Mouse (Mus musculus) left cerebral cortex, adult 8-10 months (tissue): Measurements from ENCODE around the gene Zfp418. TPM values are rescaled to one million over a fixed set of nuclear protein-coding genes. Genes with fewer than 3 reads are reported as not detected.
"Not testable (repeated sequence)": the region's sequence is repeated elsewhere in the genome, so short reads cannot be mapped to it uniquely, and the experiment has no call there.

ENCODE experiments used
- DNase-seq, 2 experiments: peaks; one replicate each; pipeline ENCODE4 v3.0.0; 2022; ENCODE audit warnings: low spot score in 2 of 2
- total RNA-seq, 4 experiments: library from RNA; stranded (reverse); gene quantifications; 2 replicates each; pipeline ENCODE4 v1.2.4; 2022

Zfp418 gene
- 1 to 10 TPM; 7.3 to 8.4 (median 7.7) TPM for total RNA-seq

- peak; percentile 40 to 66 for DNase-seq
Measured at GRCm38 (mm10) chr7:7171227-7172147, at the start of gene Zfp418. TSS of gene Zfp418 (plus strand) at chr7:7171330.

DNA sequence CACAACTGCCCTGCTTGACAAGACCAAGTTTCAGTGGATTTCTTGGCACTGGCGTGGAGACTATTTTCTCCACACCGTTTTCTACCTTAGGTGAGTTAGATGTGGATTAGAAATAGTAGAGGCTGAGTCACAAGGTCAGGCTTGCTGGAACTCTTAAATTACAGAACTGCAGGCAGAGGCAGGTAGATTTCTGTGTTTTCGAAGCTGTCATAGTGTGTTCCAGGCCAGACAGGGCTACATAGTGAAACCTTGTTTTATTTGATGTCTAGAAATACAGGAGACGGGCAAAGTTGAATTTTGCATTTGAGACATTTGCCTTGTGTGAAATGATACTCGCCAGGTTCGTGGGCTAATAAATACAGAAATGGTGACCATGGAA lies 49.5 kb upstream of the Zfp418 start:
- DNase-seq, result no peak

GRCm38 (mm10) chr7:7130491-7131124 lies 40.5 kb upstream of the Zfp418 start:
- not testable (repeated sequence) for DNase-seq

GRCm38 (mm10) chr7:7132751-7133150 lies 38.4 kb upstream of the Zfp418 start:
- DNase-seq, result no peak

GRCm38 (mm10) chr7:7136379-7136866 lies 34.7 kb upstream of the Zfp418 start, which contains the start of gene Zfp773:
TSS of gene Zfp773 (minus strand) at chr7:7136755.
- peak; percentile 34 to 35 for DNase-seq

- no peak for DNase-seq
Measured at GRCm38 (mm10) chr7:7144215-7144614, 26.9 kb upstream of the Zfp418 start.

- DNase-seq, result no peak
Measured at GRCm38 (mm10) chr7:7145991-7146608, 25.0 kb upstream of the Zfp418 start.

GRCm38 (mm10) chr7:7185897-7186296 lies 14.8 kb downstream of the Zfp418 start:
- DNase-seq, result no peak

GRCm38 (mm10) chr7:7187417-7188190 lies 16.5 kb downstream of the Zfp418 start:
- DNase-seq, result no peak

DNA sequence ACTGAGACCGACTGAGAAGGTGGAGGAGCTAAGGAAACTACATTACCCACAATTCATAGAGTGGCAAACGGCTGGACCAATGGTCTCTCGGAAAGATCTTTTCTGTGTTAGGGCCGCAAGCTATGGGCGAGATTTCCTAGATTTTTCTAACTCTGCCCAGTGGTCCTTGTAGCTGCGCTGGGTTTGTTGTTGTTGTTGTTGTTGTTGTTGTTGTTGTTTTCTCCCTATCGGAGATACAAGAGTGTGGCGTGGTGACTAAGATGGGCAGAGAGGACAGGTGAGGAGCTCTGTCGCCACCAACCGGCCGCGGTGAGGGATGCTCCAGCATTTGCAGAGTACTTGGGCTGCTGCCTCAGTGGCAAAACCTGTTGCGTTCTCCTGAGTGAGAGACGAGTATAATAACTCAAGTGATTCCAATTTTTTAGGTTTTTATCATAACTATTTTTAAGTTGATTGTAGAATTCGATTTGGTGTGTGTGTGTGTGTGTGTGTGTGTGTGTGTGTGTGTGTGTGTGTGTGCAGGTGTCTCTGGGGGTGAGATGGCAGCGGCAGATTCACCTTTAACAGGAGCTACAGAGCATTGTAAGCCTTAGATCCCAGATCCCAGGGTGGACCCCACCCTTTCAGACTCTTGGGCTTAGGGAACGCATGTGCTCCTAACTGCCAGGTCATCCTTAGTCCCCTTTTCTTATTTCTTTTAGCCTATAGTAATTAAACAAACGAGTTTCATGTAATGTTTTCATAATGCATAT lies 17.2 kb downstream of the Zfp418 start:
- peak; percentile 72 to 73 for DNase-seq

- peak; percentile 26 to 32 for DNase-seq
Measured at GRCm38 (mm10) chr7:7209313-7210151, 38.4 kb downstream of the Zfp418 start, which contains the start of gene Zfp772. TSS of gene Zfp772 (minus strand) at chr7:7209998.

Other genes with a start within 250 kb of the Zfp418 start
- under 1 TPM in 1 of 4 experiments, not detected in 3; 0.62 TPM for gene Aurkc, start 176.0 kb upstream of the Zfp418 start, total RNA-seq
- gene Zfp954, start 49.8 kb upstream of the Zfp418 start, total RNA-seq, result 10 to 100 TPM; 11.7 to 13.3 (median 12.4) TPM
- 1 to 10 TPM; 1.3 to 2.5 (median 1.6) TPM for gene Zfp773, start 34.6 kb upstream of the Zfp418 start, total RNA-seq
- 1 to 10 TPM; 7.3 to 9.0 (median 8.1) TPM for gene Zfp772, start 38.7 kb downstream of the Zfp418 start, total RNA-seq
- 1 to 10 TPM; 1.1 to 2.5 (median 1.8) TPM for gene Vmn2r29, start 76.0 kb downstream of the Zfp418 start, total RNA-seq
- 10 to 100 TPM in 2 of 4 experiments, 1 to 10 TPM in 2; 8.7 to 14.7 (median 9.6) TPM for gene Gm45844, start 107.0 kb downstream of the Zfp418 start, total RNA-seq
- gene Clcn4, start 129.5 kb downstream of the Zfp418 start, total RNA-seq, result 100 to 1,000 TPM; 125 to 134 (median 129) TPM
- gene Vmn2r30, start 166.3 kb downstream of the Zfp418 start, total RNA-seq, result under 1 TPM in 2 of 4 experiments, not detected in 2; 0.06 to 0.07 TPM
- gene Gm45783, start 203.2 kb downstream of the Zfp418 start, total RNA-seq, result not detected
- not detected for gene Vmn2r31, start 228.4 kb downstream of the Zfp418 start, total RNA-seq